Mouse (Mus musculus) liver, embryonic 15.5 days (tissue): ENCODE results near the gene Lpp. TPM values are rescaled to one million over a fixed set of nuclear protein-coding genes. Genes with fewer than 3 reads are reported as not detected.

ENCODE experiments used
- ATAC-seq: fragments of 200-750 bp; cut with Nextera tagmentation; 2 replicates; pipeline ENCODE4 v1.8.0; 2017; ENCODE audit warnings: moderate number of reproducible peaks, mild to moderate bottlenecking, moderate library complexity; ENCODE audit not compliant: insufficient read depth
- H3K27ac ChIP-seq: fragments of 300-500 bp; sonication (generic); replicated peaks from 2 replicates; pipeline ENCODE4 v1.5.1; 2015; ENCODE audit warnings: mild to moderate bottlenecking, inconsistent platforms
- H3K27me3 ChIP-seq: fragments of 300-500 bp; sonication (generic); 2 replicates; pipeline ENCODE4 v1.6.1; 2015; ENCODE audit warnings: mild to moderate bottlenecking, inconsistent platforms
- H3K36me3 ChIP-seq: fragments of 300-500 bp; sonication (generic); replicated peaks from 2 replicates; pipeline ENCODE4 v1.6.1; 2015; ENCODE audit warnings: moderate library complexity, mild to moderate bottlenecking, inconsistent platforms
- H3K4me1 ChIP-seq: fragments of 300-500 bp; sonication (generic); replicated peaks from 2 replicates; pipeline ENCODE4 v1.6.1; 2015; ENCODE audit warnings: inconsistent platforms
- H3K4me2 ChIP-seq: fragments of 300-500 bp; sonication (generic); 2 replicates; pipeline ENCODE4 v1.6.1; 2015; ENCODE audit warnings: moderate library complexity, mild to moderate bottlenecking, inconsistent platforms
- H3K4me3 ChIP-seq: fragments of 300-500 bp; sonication (generic); replicated peaks from 2 replicates; pipeline ENCODE4 v1.5.1; 2015; ENCODE audit warnings: mild to moderate bottlenecking, inconsistent platforms
- H3K9ac ChIP-seq: fragments of 300-500 bp; sonication (generic); 2 replicates; pipeline ENCODE4 v1.6.1; 2015; ENCODE audit warnings: moderate library complexity, mild to moderate bottlenecking, inconsistent platforms
- H3K9me3 ChIP-seq: fragments of 300-500 bp; sonication (generic); replicated peaks from 2 replicates; pipeline ENCODE4 v1.6.1; 2016; ENCODE audit warnings: inconsistent platforms
- WGBS: fragments of 180-500 bp; shearing (Covaris S2); methylation state at CpG from one replicate; pipeline ENCODE4 v1.1.7; 2015; ENCODE audit warnings: mixed read lengths; ENCODE audit not compliant: insufficient replicate concordance; 5-methylcytosine and 5-hydroxymethylcytosine counted together
- polyA plus RNA-seq: library from polyadenylated mRNA; unstranded; fragments of >200 nt; fragmentation: Nextera tagmentation; extraction: Ambion mirVana; gene quantifications from 2 replicates; pipeline ENCODE4 v1.2.1, GENCODE M21; 2015

Gene Lpp
- polyA plus RNA-seq, 1 experiment from 2014 or later, result 7.2 TPM

DNA sequence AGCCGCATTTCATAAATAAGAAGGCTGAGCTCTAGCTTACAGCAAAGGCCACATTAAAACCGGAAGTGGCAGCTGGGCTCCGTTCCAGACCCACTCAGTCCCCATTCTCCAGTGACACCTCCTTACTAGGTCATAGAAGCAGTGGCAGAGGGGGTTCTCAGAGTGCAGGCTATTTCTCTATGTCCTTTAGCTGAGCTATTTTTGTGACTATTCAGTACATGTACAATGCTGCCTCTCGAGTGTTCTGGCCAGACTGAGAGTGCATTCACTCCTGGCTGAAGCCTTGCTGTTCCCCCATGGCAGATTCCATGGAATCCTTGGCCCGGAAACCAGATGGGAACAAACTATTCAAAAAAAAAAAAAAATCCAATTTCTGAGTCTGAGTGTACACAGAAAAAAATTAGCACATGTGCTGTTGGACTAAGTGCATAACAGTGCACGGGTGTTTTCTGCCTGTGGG, 94.5 kb downstream of the Lpp start:
- no peak overlapping the region for H3K27ac ChIP-seq

DNA sequence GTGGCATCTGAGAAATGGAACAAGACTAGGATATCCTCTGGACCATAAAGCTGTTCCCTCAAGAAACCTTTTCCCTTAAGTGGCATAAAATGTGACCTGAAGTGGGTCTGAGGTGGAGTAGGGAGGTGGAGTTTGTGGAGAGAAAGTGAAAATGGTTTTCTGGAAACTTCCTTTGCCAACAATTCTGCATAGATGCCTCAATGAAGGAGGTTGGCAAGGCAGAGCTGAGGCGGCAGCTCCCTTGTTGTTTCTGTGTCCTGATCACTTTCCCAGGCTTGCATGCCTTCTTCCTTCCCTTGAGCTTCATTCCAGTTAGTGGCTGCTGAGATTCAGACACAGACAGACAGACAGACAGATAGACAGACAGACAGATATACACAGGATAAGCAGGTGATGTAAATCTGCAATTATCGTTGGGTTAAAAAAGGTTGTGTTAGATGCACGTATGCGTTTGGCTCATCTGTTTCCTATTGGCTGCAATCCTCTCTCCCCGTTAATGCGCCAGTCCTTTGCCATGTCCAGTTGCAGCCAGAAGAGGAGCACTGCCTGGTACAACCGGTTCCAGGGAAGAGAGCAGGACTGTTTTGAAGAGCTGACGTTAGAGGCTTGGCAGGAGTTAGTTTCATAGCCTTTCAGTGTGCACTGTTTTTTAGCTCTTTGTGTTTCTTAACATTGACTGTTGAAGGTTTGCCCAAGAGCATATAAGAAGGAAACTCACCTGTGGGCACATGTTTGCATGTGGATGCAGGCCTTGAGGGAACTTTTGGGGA, 96.4 kb downstream of the Lpp start:
- H3K27me3 ChIP-seq, result no peaks in the 10 kb centered on the region
- no peak overlapping the region for H3K9ac ChIP-seq
- H3K36me3 ChIP-seq, result no peaks in the 10 kb centered on the region
- H3K4me1 ChIP-seq, result peaks cover 11% of the 10 kb centered on the region
- no peak overlapping the region for H3K4me2 ChIP-seq
- 72% methylated on average over 8 of the region's 8 CpGs for WGBS
- no peak for ATAC-seq
- H3K27ac ChIP-seq, result no peak overlapping the region
- H3K4me3 ChIP-seq, result no peak overlapping the region
- H3K9me3 ChIP-seq, result no peaks in the 10 kb centered on the region

More for the DNA sequence above, 94.5 kb downstream of the Lpp start:
- Histone ChIP-seq H3K4me3 (no peak overlapping the region), H3K9me3 (no peaks in the 10 kb centered on the region), H3K9ac (no peak overlapping the region), H3K4me2 (no peak overlapping the region), H3K27me3 (no peaks in the 10 kb centered on the region), H3K36me3 (no peaks in the 10 kb centered on the region), H3K4me1 (peaks cover 11% of the 10 kb centered on the region)
- no peak for ATAC-seq
- 53% methylated on average over 6 of the region's 6 CpGs for WGBS

DNA sequence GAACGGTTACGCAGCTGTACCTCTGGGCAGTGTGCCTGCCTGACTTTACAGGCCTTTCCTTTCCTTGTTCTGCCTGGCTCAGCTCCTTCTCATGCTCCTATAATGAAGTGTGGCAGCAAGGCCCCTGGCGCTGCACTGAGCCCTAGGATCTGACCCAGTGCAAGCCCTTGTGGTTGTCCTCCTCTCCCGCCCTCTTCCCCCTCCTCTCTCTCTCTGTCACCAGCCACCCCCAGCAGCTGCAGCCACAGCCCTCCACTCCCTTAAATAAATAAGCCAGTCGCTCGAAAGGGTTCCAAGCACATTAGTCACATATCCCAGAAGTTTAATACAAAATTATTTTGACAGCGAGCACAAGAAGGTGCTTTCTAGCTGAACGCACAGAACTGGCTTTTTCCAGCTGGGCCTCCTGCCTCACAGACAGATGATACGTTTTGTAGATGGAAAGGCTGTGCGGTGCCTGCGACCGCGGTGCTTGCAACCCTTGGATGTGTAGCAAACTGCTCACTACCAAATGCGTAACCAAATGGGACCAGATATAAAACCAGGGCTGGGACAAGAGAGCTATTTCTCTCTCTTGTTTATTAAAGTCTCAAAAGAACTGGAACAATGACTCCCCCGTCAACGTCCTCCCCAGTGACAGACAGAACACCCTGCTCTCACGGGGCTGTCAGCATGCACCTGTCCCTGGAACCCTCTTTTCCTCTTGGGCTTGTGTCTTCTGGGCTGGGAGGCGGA, 97.6 kb downstream of the Lpp start:
- H3K4me2 ChIP-seq, result no peak overlapping the region
- WGBS, result 61% methylated on average over 18 of the region's 18 CpGs

DNA sequence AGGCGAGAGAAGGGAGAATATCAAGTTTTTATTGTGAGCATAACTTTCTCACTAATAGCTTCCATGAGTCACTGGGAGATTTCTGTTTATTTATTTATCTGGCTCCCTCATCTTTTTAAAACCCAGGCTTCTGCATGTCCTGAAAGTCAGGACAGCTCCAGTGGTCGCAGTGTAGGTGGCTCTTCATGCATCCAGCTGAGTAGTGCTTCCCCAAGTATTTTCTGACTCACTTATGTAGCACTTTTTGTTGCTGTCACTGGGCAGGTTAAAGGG, 98.1 kb downstream of the Lpp start:
- ATAC-seq, result no peak
- Histone ChIP-seq H3K9me3 (no peaks in the 10 kb centered on the region), H3K4me2 (no peak overlapping the region), H3K9ac (no peak overlapping the region), H3K36me3 (no peaks in the 10 kb centered on the region), H3K4me3 (no peak overlapping the region), H3K4me1 (peaks cover 11% of the 10 kb centered on the region), H3K27me3 (no peaks in the 10 kb centered on the region), H3K27ac (no peak overlapping the region)
- WGBS, result 61% methylated on average over 2 of the region's 2 CpGs

More for the DNA sequence above, 97.6 kb downstream of the Lpp start:
- Histone ChIP-seq H3K4me3 (no peak overlapping the region), H3K9me3 (no peaks in the 10 kb centered on the region), H3K4me1 (peaks cover 11% of the 10 kb centered on the region), H3K27me3 (no peaks in the 10 kb centered on the region), H3K9ac (no peak overlapping the region), H3K27ac (no peak overlapping the region), H3K36me3 (no peaks in the 10 kb centered on the region)
- no peak for ATAC-seq

DNA sequence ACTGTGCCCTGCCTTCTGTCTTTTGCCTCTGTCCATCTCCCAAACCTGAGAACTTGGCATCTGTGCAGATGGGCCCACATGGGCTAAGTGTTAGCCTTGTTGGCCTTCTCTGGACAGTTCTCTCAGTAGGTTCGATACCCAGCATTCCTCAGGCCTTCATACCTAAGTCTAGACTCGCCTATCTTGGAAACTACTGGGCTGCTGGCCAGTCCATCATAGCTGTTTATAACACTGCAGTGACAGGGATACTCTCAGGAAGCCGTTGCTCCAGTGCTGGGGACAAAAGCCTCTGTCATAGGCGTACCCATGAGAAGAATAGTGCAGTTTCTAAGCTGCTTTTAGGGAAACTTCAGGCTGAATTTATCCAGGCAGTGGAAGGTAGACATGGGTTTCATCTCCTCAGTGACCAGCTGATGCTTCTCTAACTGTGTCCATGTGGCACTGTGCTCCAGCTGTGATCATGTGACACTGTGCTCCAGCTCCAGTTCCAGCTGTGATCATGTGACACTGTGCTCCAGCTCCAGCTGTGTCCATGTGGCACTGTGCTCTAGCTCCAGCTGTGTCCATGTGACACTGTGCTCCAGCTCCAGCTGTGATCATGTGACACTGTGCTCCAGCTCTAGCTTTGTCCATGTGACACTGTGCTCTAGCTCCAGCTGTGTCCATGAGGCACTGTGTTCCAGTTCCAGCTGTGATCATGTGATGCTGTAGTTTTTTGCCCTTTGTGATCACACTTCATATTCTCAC, 99.1 kb downstream of the Lpp start:
- WGBS, result 50% methylated on average over 4 of the region's 4 CpGs
- Histone ChIP-seq H3K4me2 (no peak overlapping the region), H3K27ac (no peak overlapping the region)

DNA sequence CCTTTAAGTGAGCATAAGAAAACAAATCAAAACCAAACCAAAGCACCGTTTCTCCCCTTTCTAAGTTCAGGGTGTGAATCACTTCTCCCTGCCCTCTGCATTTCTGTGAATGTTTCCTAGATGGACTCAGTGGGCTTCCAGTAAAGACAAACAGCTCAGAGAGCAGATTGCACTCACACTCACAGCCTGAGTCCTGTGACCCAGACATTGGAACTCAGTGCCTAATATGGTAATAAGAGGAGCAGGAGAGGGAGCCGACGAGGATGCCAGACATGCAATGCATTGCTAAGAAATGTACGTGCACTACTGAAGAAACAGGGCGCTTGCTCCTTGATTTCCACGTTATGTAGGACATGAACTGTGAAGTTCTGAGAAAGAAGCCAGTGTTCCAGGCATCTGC, 101.2 kb downstream of the Lpp start:
- H3K27ac ChIP-seq, result no peak overlapping the region
- H3K4me3 ChIP-seq, result no peak overlapping the region
- H3K4me2 ChIP-seq, result no peak overlapping the region
- peaks cover 11% of the 10 kb centered on the region for H3K4me1 ChIP-seq
- no peaks in the 10 kb centered on the region for H3K36me3 ChIP-seq
- H3K9ac ChIP-seq, result no peak overlapping the region
- no peak for ATAC-seq
- H3K9me3 ChIP-seq, result no peaks in the 10 kb centered on the region
- H3K27me3 ChIP-seq, result no peaks in the 10 kb centered on the region
- WGBS, result 52% methylated on average over 6 of the region's 6 CpGs

More for the DNA sequence above, 99.1 kb downstream of the Lpp start:
- ATAC-seq, result no peak
- Histone ChIP-seq H3K9ac (no peak overlapping the region), H3K4me3 (no peak overlapping the region), H3K27me3 (no peaks in the 10 kb centered on the region), H3K9me3 (no peaks in the 10 kb centered on the region), H3K36me3 (no peaks in the 10 kb centered on the region), H3K4me1 (peaks cover 11% of the 10 kb centered on the region)

DNA sequence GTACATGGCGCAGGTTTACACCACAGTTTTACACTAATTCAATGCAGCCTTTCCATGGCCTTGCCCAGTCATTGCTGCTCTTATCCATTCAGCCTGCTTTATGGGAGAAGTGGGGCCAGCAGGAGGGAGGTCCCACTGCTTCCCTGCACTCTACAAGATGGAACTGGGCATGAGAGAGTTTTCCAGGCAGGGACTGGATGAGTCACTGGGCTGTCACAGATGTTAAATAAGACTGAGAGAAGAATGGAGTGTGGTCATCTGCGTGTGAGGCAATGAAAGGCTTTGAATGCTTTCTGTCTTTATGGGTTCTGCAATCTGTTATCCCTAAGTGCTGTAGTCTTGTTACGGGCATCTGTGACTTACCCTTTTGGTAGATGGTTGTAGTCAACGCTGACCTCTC, 102.2 kb downstream of the Lpp start:
- H3K9me3 ChIP-seq, result no peaks in the 10 kb centered on the region
- peaks cover 9% of the 10 kb centered on the region for H3K4me1 ChIP-seq
- H3K9ac ChIP-seq, result no peak overlapping the region
- H3K27ac ChIP-seq, result no peak overlapping the region
- no peak overlapping the region for H3K4me2 ChIP-seq
- 60% methylated on average over 4 of the region's 4 CpGs for WGBS
- no peaks in the 10 kb centered on the region for H3K36me3 ChIP-seq
- ATAC-seq, result no peak
- no peaks in the 10 kb centered on the region for H3K27me3 ChIP-seq
- no peak overlapping the region for H3K4me3 ChIP-seq

DNA sequence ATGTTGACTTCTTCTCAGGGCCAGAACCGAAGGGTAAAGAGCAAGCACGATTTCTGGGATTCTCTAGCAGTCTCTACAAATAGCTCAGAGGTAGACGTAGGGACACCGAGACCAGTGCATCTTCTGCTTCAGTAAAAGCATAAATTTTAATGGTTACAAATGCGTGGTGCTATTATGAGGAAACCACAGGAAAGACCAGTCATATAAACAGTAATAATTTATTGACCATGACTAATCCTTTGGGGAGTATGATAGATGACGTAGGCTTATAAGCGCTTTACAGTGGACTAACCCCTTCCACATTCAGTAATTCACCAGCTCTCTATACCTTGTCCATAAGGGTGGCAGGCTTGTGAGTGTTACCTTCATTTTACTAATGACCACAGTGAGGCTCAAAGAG, 103.3 kb downstream of the Lpp start:
- ATAC-seq, result no peak
- Histone ChIP-seq H3K4me2 (no peak overlapping the region), H3K27me3 (no peaks in the 10 kb centered on the region), H3K36me3 (no peaks in the 10 kb centered on the region), H3K4me1 (no peaks in the 10 kb centered on the region; the same call in 1 of the 2 replicates), H3K9ac (no peak overlapping the region), H3K9me3 (no peaks in the 10 kb centered on the region), H3K4me3 (no peak overlapping the region), H3K27ac (no peak overlapping the region)
- 70% methylated on average over 7 of the region's 7 CpGs for WGBS

DNA sequence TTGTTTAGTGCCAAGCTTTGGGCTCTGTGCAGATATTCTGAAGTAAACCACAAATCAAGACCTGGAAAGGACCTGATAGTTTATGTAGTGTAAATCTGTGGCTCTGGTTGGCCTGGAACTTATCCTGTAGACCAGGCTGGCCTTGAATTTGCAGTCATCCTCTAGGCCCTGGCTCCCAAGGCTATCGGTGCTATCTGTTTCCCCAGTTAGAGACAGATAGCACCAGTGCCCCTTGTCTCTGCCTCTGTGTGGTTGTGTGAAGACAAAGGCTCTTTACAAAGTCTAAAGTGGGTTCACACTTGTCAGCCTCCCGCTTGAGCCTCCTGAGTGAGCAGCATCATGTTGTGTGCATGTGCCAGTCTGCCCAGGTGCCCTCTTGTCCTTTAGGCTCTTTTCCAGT, 104.1 kb downstream of the Lpp start:
- H3K36me3 ChIP-seq, result no peaks in the 10 kb centered on the region
- H3K4me3 ChIP-seq, result no peak overlapping the region
- H3K27ac ChIP-seq, result no peak overlapping the region
- H3K9ac ChIP-seq, result no peak overlapping the region
- ATAC-seq, result no peak
- H3K9me3 ChIP-seq, result no peaks in the 10 kb centered on the region
- 67% methylated on average over 2 of the region's 2 CpGs for WGBS
- no peaks in the 10 kb centered on the region for H3K27me3 ChIP-seq
- no peaks in the 10 kb centered on the region; the same call in 1 of the 2 replicates for H3K4me1 ChIP-seq
- no peak overlapping the region for H3K4me2 ChIP-seq

DNA sequence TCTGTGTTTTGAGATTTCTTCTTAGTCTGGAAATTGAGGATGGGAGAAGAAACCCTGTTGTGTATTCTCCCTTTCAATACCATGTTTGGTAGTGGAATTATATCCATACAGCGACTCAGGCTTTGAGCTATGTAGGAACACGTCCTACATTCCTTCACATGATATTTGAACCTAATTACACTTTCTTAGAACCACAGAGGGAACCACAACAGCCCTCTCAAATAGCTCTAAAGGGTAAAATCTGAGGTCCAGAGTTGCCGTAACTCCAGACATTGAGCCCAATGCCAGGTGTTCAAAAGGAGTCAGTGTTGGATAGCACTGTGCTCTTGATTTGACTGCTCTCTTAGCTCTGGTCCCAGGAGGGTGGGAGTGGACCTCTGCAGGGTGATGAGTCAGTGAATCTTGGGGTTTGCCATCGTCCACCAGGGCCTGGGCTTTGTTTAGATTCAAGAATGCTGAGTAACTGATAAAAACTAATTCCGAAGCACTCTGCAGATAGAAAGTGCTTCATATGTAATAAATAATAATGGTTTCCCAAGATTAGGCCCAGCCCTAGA, 104.9 kb downstream of the Lpp start:
- Histone ChIP-seq H3K27ac (no peak overlapping the region), H3K4me2 (no peak overlapping the region), H3K4me1 (no peaks in the 10 kb centered on the region), H3K9ac (no peak overlapping the region), H3K4me3 (no peak overlapping the region), H3K27me3 (no peaks in the 10 kb centered on the region), H3K36me3 (no peaks in the 10 kb centered on the region), H3K9me3 (no peaks in the 10 kb centered on the region)
- no peak for ATAC-seq
- 52% methylated on average over 5 of the region's 5 CpGs for WGBS

DNA sequence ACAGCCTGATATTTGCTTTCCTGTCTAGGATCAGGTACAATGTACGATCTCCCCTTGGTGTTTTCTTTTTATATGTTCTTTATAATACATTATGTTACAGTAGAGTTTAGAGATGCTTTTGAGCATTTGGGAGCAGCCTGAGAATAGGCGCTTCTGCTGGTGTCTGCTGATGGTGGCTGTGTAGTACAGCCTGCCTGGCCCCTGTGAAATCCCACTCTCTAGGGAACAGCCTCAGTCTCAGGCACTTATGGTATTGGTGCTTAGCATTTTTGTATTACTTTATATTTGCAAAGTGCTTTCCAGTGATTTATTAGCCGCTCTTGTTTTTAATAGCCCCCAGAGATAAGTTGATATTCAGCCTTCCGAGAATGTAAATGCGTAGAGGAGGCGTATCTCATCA, 107.9 kb downstream of the Lpp start:
- Histone ChIP-seq H3K27ac (no peak overlapping the region), H3K9me3 (no peaks in the 10 kb centered on the region), H3K4me1 (no peaks in the 10 kb centered on the region), H3K4me2 (no peak overlapping the region), H3K36me3 (no peaks in the 10 kb centered on the region), H3K4me3 (no peak overlapping the region), H3K9ac (no peak overlapping the region), H3K27me3 (no peaks in the 10 kb centered on the region)
- ATAC-seq, result no peak
- WGBS, result 75% methylated on average over 6 of the region's 6 CpGs
